Mouse (Mus musculus): Measurements from ENCODE around the gene 1810055G02Rik.

Gene 1810055G02Rik

GRCm38 (mm10) chr19:3695006-3695405 is 13.1 kb upstream of the 1810055G02Rik start:
- DNase-seq (ENCODE audit: low read depth, low spot score) = no peak

- DNase-seq (ENCODE audit: low read depth, low spot score) = no peak
Measured at GRCm38 (mm10) chr19:3695471-3695870, 12.6 kb upstream of the 1810055G02Rik start.

- no peak for DNase-seq (ENCODE audit: low read depth, low spot score)
Measured at GRCm38 (mm10) chr19:3695976-3696375, 12.1 kb upstream of the 1810055G02Rik start.

- no peak for DNase-seq (ENCODE audit: low read depth, low spot score)
Measured at GRCm38 (mm10) chr19:3698035-3698434, 10.1 kb upstream of the 1810055G02Rik start.

GRCm38 (mm10) chr19:3699508-3700438 is 8.3 kb upstream of the 1810055G02Rik start:
- DNase-seq (ENCODE audit: low read depth, low spot score) = peak; percentile 85

- DNase-seq (ENCODE audit: low read depth, low spot score) = no peak
Measured at GRCm38 (mm10) chr19:3702460-3702859, 5.6 kb upstream of the 1810055G02Rik start.

GRCm38 (mm10) chr19:3706258-3706657 is 1.8 kb upstream of the 1810055G02Rik start:
- DNase-seq (ENCODE audit: low read depth, low spot score) = peak; percentile 64

GRCm38 (mm10) chr19:3707553-3707952 is 540 bp upstream of the 1810055G02Rik start:
- DNase-seq (ENCODE audit: low read depth, low spot score) = no peak

GRCm38 (mm10) chr19:3709013-3709787 is 1.1 kb downstream of the 1810055G02Rik start:
- DNase-seq (ENCODE audit: low read depth, low spot score) = no peak

- no peak for DNase-seq (ENCODE audit: low read depth, low spot score)
Measured at GRCm38 (mm10) chr19:3710436-3710835, 2.3 kb downstream of the 1810055G02Rik start.

- no peak for DNase-seq (ENCODE audit: low read depth, low spot score)
Measured at GRCm38 (mm10) chr19:3714381-3714780, 6.3 kb downstream of the 1810055G02Rik start.

- peak; percentile 88 for DNase-seq (ENCODE audit: low read depth, low spot score)
Measured at GRCm38 (mm10) chr19:3718481-3719361, 10.6 kb downstream of the 1810055G02Rik start.

GRCm38 (mm10) chr19:3719362-3719891 is 11.3 kb downstream of the 1810055G02Rik start:
- peak; percentile 69 for DNase-seq (ENCODE audit: low read depth, low spot score)

GRCm38 (mm10) chr19:3723170-3723569 is 15.1 kb downstream of the 1810055G02Rik start:
- no peak for DNase-seq (ENCODE audit: low read depth, low spot score)

- peak; percentile 77 for DNase-seq (ENCODE audit: low read depth, low spot score)
Measured at GRCm38 (mm10) chr19:3723904-3724303, 15.8 kb downstream of the 1810055G02Rik start.

GRCm38 (mm10) chr19:3724779-3725178 is 16.7 kb downstream of the 1810055G02Rik start:
- DNase-seq (ENCODE audit: low read depth, low spot score) = peak; percentile 86

- no peak for DNase-seq (ENCODE audit: low read depth, low spot score)
Measured at GRCm38 (mm10) chr19:3728901-3729300, 20.8 kb downstream of the 1810055G02Rik start.

GRCm38 (mm10) chr19:3730781-3731646 is 22.9 kb downstream of the 1810055G02Rik start:
- DNase-seq (ENCODE audit: low read depth, low spot score) = no peak

GRCm38 (mm10) chr19:3736001-3736400 is 27.9 kb downstream of the 1810055G02Rik start:
- no peak for DNase-seq (ENCODE audit: low read depth, low spot score)

- DNase-seq (ENCODE audit: low read depth, low spot score) = no peak
Measured at GRCm38 (mm10) chr19:3739650-3740049, 31.6 kb downstream of the 1810055G02Rik start.

Data from CD4-positive, CD25-positive, alpha-beta regulatory T cell, adult 2 months (primary cell).